Mouse (Mus musculus): ENCODE measurements around the gene Sf3b3. TPM values are rescaled to one million over a fixed set of nuclear protein-coding genes. Genes with fewer than 3 reads are reported as not detected.
A peak's percentile ranks its signal among the peaks of the same experiment; 100 is the strongest.

The Sf3b3 gene
- polyA plus RNA-seq, 1 experiment from 2014 or later, result 106 TPM

GRCm38 (mm10) chr8:110815308-110815707 is 31.3 kb downstream of the Sf3b3 start:
- 70% methylated on average over 3 of the region's 3 CpGs for WGBS
- no peak overlapping the region for H3K4me2 ChIP-seq
- H3K9me3 ChIP-seq (replicated peaks), result no peaks in the 10 kb centered on the region
- H3K4me3 ChIP-seq, result no peak overlapping the region
- peaks cover 98% of the 10 kb centered on the region for H3K36me3 ChIP-seq
- peaks cover 19% of the 10 kb centered on the region for H3K4me1 ChIP-seq (replicated peaks)
- H3K9ac ChIP-seq, result no peak overlapping the region
- no peak overlapping the region for H3K27ac ChIP-seq (ENCODE audit: poor library complexity, severe bottlenecking)
- no peak for ATAC-seq (ENCODE audit: insufficient number of reproducible peaks, low FRiP score)
- no peaks in the 10 kb centered on the region for H3K27me3 ChIP-seq (replicated peaks)

GRCm38 (mm10) chr8:110813081-110813812 is 33.3 kb downstream of the Sf3b3 start:
- WGBS, result 93% methylated on average over 7 of the region's 7 CpGs
- Histone ChIP-seq H3K9me3 (replicated peaks) (no peaks in the 10 kb centered on the region), H3K36me3 (peaks cover 94% of the 10 kb centered on the region), H3K9ac (no peak overlapping the region), H3K4me1 (replicated peaks) (peaks cover 37% of the 10 kb centered on the region), H3K27me3 (replicated peaks) (no peaks in the 10 kb centered on the region), H3K27ac (ENCODE audit: poor library complexity, severe bottlenecking) (no peak overlapping the region), H3K4me2 (no peak overlapping the region), H3K4me3 (no peak overlapping the region)
- no peak for ATAC-seq (ENCODE audit: insufficient number of reproducible peaks, low FRiP score)

GRCm38 (mm10) chr8:110812349-110813080 is 34.1 kb downstream of the Sf3b3 start:
- 96% methylated on average over 7 of the region's 7 CpGs for WGBS

GRCm38 (mm10) chr8:110811793-110812192 is 34.8 kb downstream of the Sf3b3 start:
- Histone ChIP-seq H3K4me2 (no peak overlapping the region), H3K4me3 (no peak overlapping the region), H3K27me3 (replicated peaks) (no peaks in the 10 kb centered on the region), H3K36me3 (peaks cover 80% of the 10 kb centered on the region), H3K9me3 (replicated peaks) (no peaks in the 10 kb centered on the region), H3K4me1 (replicated peaks) (peaks cover 33% of the 10 kb centered on the region), H3K27ac (ENCODE audit: poor library complexity, severe bottlenecking) (no peak overlapping the region), H3K9ac (no peak overlapping the region)
- ATAC-seq (ENCODE audit: insufficient number of reproducible peaks, low FRiP score), result no peak
- 83% methylated on average over 7 of the region's 7 CpGs for WGBS

More at GRCm38 (mm10) chr8:110812349-110813080, 34.1 kb downstream of the Sf3b3 start:
- Histone ChIP-seq H3K27me3 (replicated peaks) (no peaks in the 10 kb centered on the region), H3K9me3 (replicated peaks) (no peaks in the 10 kb centered on the region), H3K4me2 (no peak overlapping the region), H3K9ac (no peak overlapping the region), H3K4me3 (no peak overlapping the region), H3K27ac (ENCODE audit: poor library complexity, severe bottlenecking) (no peak overlapping the region), H3K36me3 (peaks cover 87% of the 10 kb centered on the region), H3K4me1 (replicated peaks) (peaks cover 38% of the 10 kb centered on the region)
- ATAC-seq (ENCODE audit: insufficient number of reproducible peaks, low FRiP score), result no peak

- Histone ChIP-seq H3K27ac (ENCODE audit: poor library complexity, severe bottlenecking) (no peak overlapping the region), H3K9ac (no peak overlapping the region), H3K9me3 (replicated peaks) (no peaks in the 10 kb centered on the region), H3K4me1 (replicated peaks) (peaks cover 31% of the 10 kb centered on the region), H3K27me3 (replicated peaks) (no peaks in the 10 kb centered on the region), H3K4me2 (no peak overlapping the region), H3K4me3 (no peak overlapping the region), H3K36me3 (peaks cover 74% of the 10 kb centered on the region)
- WGBS, result 95% methylated on average over 3 of the region's 3 CpGs
- ATAC-seq (ENCODE audit: insufficient number of reproducible peaks, low FRiP score), result no peak
Measured at GRCm38 (mm10) chr8:110811116-110811515, 35.5 kb downstream of the Sf3b3 start.

GRCm38 (mm10) chr8:110810481-110811065 is 36.0 kb downstream of the Sf3b3 start:
- Histone ChIP-seq H3K36me3 (peaks cover 69% of the 10 kb centered on the region), H3K4me2 (no peak overlapping the region), H3K27me3 (replicated peaks) (no peaks in the 10 kb centered on the region), H3K9ac (no peak overlapping the region), H3K9me3 (replicated peaks) (no peaks in the 10 kb centered on the region), H3K4me3 (no peak overlapping the region), H3K27ac (ENCODE audit: poor library complexity, severe bottlenecking) (no peak overlapping the region), H3K4me1 (replicated peaks) (peaks cover 26% of the 10 kb centered on the region)
- 90% methylated on average over 7 of the region's 7 CpGs for WGBS
- ATAC-seq (ENCODE audit: insufficient number of reproducible peaks, low FRiP score), result no peak

- H3K9ac ChIP-seq, result no peak overlapping the region
- H3K9me3 ChIP-seq (replicated peaks), result no peaks in the 10 kb centered on the region
- H3K4me3 ChIP-seq, result no peak overlapping the region
- no peak overlapping the region for H3K4me2 ChIP-seq
- H3K4me1 ChIP-seq (replicated peaks), result peaks cover 26% of the 10 kb centered on the region
- no peaks in the 10 kb centered on the region for H3K27me3 ChIP-seq (replicated peaks)
- no peak for ATAC-seq (ENCODE audit: insufficient number of reproducible peaks, low FRiP score)
- 30% methylated on average over 2 of the region's 2 CpGs for WGBS
- peak overlapping the region; percentile 41; the same call in 1 of the 2 replicates for H3K27ac ChIP-seq (ENCODE audit: poor library complexity, severe bottlenecking)
- H3K36me3 ChIP-seq, result peaks cover 61% of the 10 kb centered on the region
Measured at GRCm38 (mm10) chr8:110809831-110810230, 36.8 kb downstream of the Sf3b3 start.

- H3K9ac ChIP-seq, result no peak overlapping the region
- peaks cover 51% of the 10 kb centered on the region for H3K36me3 ChIP-seq
- no peak overlapping the region for H3K4me2 ChIP-seq
- no peak overlapping the region for H3K4me3 ChIP-seq
- ATAC-seq (ENCODE audit: insufficient number of reproducible peaks, low FRiP score), result peak; percentile 52
- H3K27me3 ChIP-seq (replicated peaks), result no peaks in the 10 kb centered on the region
- peaks cover 26% of the 10 kb centered on the region for H3K4me1 ChIP-seq (replicated peaks)
- H3K9me3 ChIP-seq (replicated peaks), result no peaks in the 10 kb centered on the region
- 51% methylated on average over 13 of the region's 13 CpGs for WGBS
- peak overlapping the region; percentile 43 for H3K27ac ChIP-seq (ENCODE audit: poor library complexity, severe bottlenecking)
Measured at GRCm38 (mm10) chr8:110808495-110809472, 37.8 kb downstream of the Sf3b3 start.

- H3K4me1 ChIP-seq (replicated peaks), result peaks cover 26% of the 10 kb centered on the region
- no peak for ATAC-seq (ENCODE audit: insufficient number of reproducible peaks, low FRiP score)
- 75% methylated on average over 1 of the region's 1 CpGs for WGBS
- no peak overlapping the region for H3K4me2 ChIP-seq
- peaks cover 25% of the 10 kb centered on the region for H3K36me3 ChIP-seq
- H3K27me3 ChIP-seq (replicated peaks), result 0 out of 2 replicates have a peak, but pooled peaks cover under 1% of the 10 kb centered on the region
- H3K9ac ChIP-seq, result no peak overlapping the region
- no peaks in the 10 kb centered on the region for H3K9me3 ChIP-seq (replicated peaks)
- H3K27ac ChIP-seq (ENCODE audit: poor library complexity, severe bottlenecking), result no peak overlapping the region
- no peak overlapping the region for H3K4me3 ChIP-seq
Measured at GRCm38 (mm10) chr8:110806146-110806545, 40.4 kb downstream of the Sf3b3 start.

- no peaks in the 10 kb centered on the region for H3K9me3 ChIP-seq (replicated peaks)
- H3K9ac ChIP-seq, result no peak within 1 kb of the TSS
- peaks cover 20% of the 10 kb centered on the region for H3K36me3 ChIP-seq
- WGBS, result 30% methylated on average over 12 of the region's 12 CpGs
- no peak within 1 kb of the TSS for H3K27ac ChIP-seq (ENCODE audit: poor library complexity, severe bottlenecking)
- no peak within 1 kb of the TSS for H3K4me3 ChIP-seq
- peak within 1 kb of the TSS; percentile 35 for H3K4me2 ChIP-seq
- H3K27me3 ChIP-seq (replicated peaks), result 0 out of 2 replicates have a peak, but pooled peaks cover 3% of the 10 kb centered on the region
- H3K4me1 ChIP-seq (replicated peaks), result peaks cover 28% of the 10 kb centered on the region
- no peak for ATAC-seq (ENCODE audit: insufficient number of reproducible peaks, low FRiP score)
Measured at GRCm38 (mm10) chr8:110805669-110806068, 40.9 kb downstream of the Sf3b3 start, which contains the start of gene Il34. Gene Il34, minus strand, starts transcription at chr8:110805924.
